Mouse (Mus musculus): ENCODE results near the gene Snrk. TPM values are rescaled to one million over a fixed set of nuclear protein-coding genes. Genes with fewer than 3 reads are reported as not detected.

Snrk gene
- polyA plus RNA-seq, 2 experiments from 2014 or later = 21.8 to 29.7 TPM

- peak; percentile 46 for ATAC-seq
Observed at GRCm38 (mm10) chr9:122185061-122185460, 68.0 kb downstream of the Snrk start.

- ATAC-seq = no peak
Observed at GRCm38 (mm10) chr9:122185953-122186352, 68.9 kb downstream of the Snrk start.

- ATAC-seq = no peak
Observed at GRCm38 (mm10) chr9:122186643-122187226, 69.7 kb downstream of the Snrk start.

- no peak for ATAC-seq
Observed at GRCm38 (mm10) chr9:122187451-122187921, 70.4 kb downstream of the Snrk start.

GRCm38 (mm10) chr9:122188724-122189123 is 71.7 kb downstream of the Snrk start:
- ATAC-seq = peak; percentile 86

- ATAC-seq = peak; percentile 24
Observed at GRCm38 (mm10) chr9:122193361-122193760, 76.3 kb downstream of the Snrk start.

- peak; percentile 72 for ATAC-seq
Observed at GRCm38 (mm10) chr9:122193823-122194222, 76.8 kb downstream of the Snrk start.

- ATAC-seq = no peak
Observed at GRCm38 (mm10) chr9:122195042-122195682, 78.1 kb downstream of the Snrk start.

- ATAC-seq = no peak
Observed at GRCm38 (mm10) chr9:122197021-122197420, 80.0 kb downstream of the Snrk start.

GRCm38 (mm10) chr9:122198621-122199020 is 81.6 kb downstream of the Snrk start:
- no peak for ATAC-seq

- peak; percentile 45 for ATAC-seq
Observed at GRCm38 (mm10) chr9:122199253-122199652, 82.2 kb downstream of the Snrk start.

- no peak for ATAC-seq
Observed at GRCm38 (mm10) chr9:122204508-122204907, 87.4 kb downstream of the Snrk start.

GRCm38 (mm10) chr9:122205543-122206200 is 88.6 kb downstream of the Snrk start:
- ATAC-seq = no peak

- no peak for ATAC-seq
Observed at GRCm38 (mm10) chr9:122208311-122208710, 91.2 kb downstream of the Snrk start.

GRCm38 (mm10) chr9:122215118-122215517 is 98.1 kb downstream of the Snrk start:
- no peak for ATAC-seq

GRCm38 (mm10) chr9:122216945-122217529 is 100.0 kb downstream of the Snrk start:
- ATAC-seq = no peak

Other genes starting within 250 kb of the Snrk start
- not detected for gene Ackr2, start 218.9 kb upstream of the Snrk start, polyA plus RNA-seq (2017; shearing (Covaris generic))
- gene Cyp8b1, start 201.0 kb upstream of the Snrk start, polyA plus RNA-seq (2017; shearing (Covaris generic)) = not detected
- under 1 TPM in 1 of 2 experiments, not detected in 1; 0.29 TPM for gene Fam198a, start 166.3 kb upstream of the Snrk start, polyA plus RNA-seq (2017; shearing (Covaris generic))
- not detected for gene Pomgnt2, start 120.2 kb upstream of the Snrk start, polyA plus RNA-seq (2017; shearing (Covaris generic))
- 10 to 100 TPM; 18.2 to 22.9 TPM for gene Ano10, start 177.2 kb downstream of the Snrk start, polyA plus RNA-seq (2017; shearing (Covaris generic))
- 10 to 100 TPM; 15.8 to 17.5 TPM for gene Abhd5, start 234.3 kb downstream of the Snrk start, polyA plus RNA-seq (2017; shearing (Covaris generic))

All from CD4-positive, CD25-positive, alpha-beta regulatory T cell, adult 4 months (primary cell).